Mouse (Mus musculus): ENCODE measurements around the gene Rtn4rl2.

DNA sequence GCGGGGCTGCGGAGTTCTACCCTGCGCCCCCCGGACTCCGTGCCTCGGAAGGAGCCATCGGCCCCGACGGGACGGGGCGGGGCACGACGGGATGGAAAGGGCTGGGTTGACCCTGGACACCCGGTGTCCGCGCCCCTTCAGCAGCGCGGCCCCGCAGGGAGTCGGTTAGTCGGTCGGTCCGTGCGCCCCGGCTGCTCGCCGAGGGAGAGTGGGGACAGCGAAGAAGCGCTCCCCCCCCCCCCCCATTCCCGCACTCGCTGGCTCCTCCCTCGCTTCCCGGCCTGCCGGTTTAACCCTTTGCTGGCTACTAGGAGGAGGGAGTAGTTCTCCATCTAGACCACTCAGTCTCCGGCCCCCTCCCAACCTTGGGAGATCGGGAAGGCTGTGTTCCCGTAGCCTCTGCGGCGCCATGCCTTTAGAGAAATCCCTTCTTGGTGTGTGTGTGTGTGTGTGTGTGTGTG, 341 bp upstream of the Rtn4rl2 start:
- TF ChIP-seq POLR2A (IDR thresholded peaks at IDR 0.05; ENCODE audit: low read depth, low read length) = no peak
- no peak for TF ChIP-seq CTCF (IDR thresholded peaks at IDR 0.05; ENCODE audit: extremely low read depth, insufficient read length, insufficient replicate concordance, low read depth, low read length)

Measured in small intestine, adult 2 months (tissue).